Mouse (Mus musculus) embryonic fibroblast, embryonic 13.5 days (primary cell): Measurements from ENCODE around the gene Agrp. TPM values are rescaled to one million over a fixed set of nuclear protein-coding genes. Genes with fewer than 3 reads are reported as not detected.
A peak's percentile ranks its signal among the peaks of the same experiment; 100 is the strongest.

Experiments
- H3K27ac ChIP-seq: 2 replicates; pipeline ENCODE4 v1.5.1; 2012; ENCODE audit warnings: low read length, control low read depth, inconsistent platforms; ENCODE audit not compliant: insufficient read depth
- H3K4me1 ChIP-seq: 2 replicates; pipeline ENCODE4 v1.6.1; 2011; ENCODE audit warnings: low read length; ENCODE audit not compliant: control insufficient read depth, insufficient read depth
- H3K4me3 ChIP-seq: 2 replicates; pipeline ENCODE4 v1.5.1; 2011; ENCODE audit warnings: mild to moderate bottlenecking, control low read depth, low read length; ENCODE audit not compliant: insufficient read depth
- CTCF ChIP-seq: IDR thresholded peaks from 2 replicates; pipeline ENCODE4 v1.5.1; 2011; ENCODE audit warnings: mild to moderate bottlenecking, control low read depth, low read length, moderate library complexity, borderline replicate concordance; ENCODE audit not compliant: insufficient read depth
- POLR2A ChIP-seq: IDR thresholded peaks from 2 replicates; pipeline ENCODE4 v1.6.1; 2011; ENCODE audit warnings: low read depth, mild to moderate bottlenecking, control low read depth, low read length, moderate library complexity
- polyA plus RNA-seq: library from polyadenylated mRNA; stranded (reverse); fragments of >200 nt; gene quantifications from 2 replicates; pipeline ENCODE4 v1.2.4, GENCODE M21; 2011; ENCODE audit warnings: low read depth; ENCODE audit not compliant: missing spikeins, insufficient read length

Agrp gene
- polyA plus RNA-seq, 1 experiment = not detected

- TF ChIP-seq CTCF = no peak
- no peak for TF ChIP-seq POLR2A
- H3K27ac ChIP-seq = peak overlapping the region; percentile 83
- H3K4me1 ChIP-seq = peaks cover 16% of the 10 kb centered on the region
- H3K4me3 ChIP-seq = no peak overlapping the region
These were observed 2.6 kb upstream of the Agrp start for GRCm38 (mm10) chr8:105639835-105640234.

GRCm38 (mm10) chr8:105638510-105638909, 1.3 kb upstream of the Agrp start:
- TF ChIP-seq POLR2A = no peak
- H3K4me3 ChIP-seq = peak overlapping the region; percentile 19; the same call in 1 of the 2 replicates
- H3K27ac ChIP-seq = no peak overlapping the region
- peaks cover 16% of the 10 kb centered on the region for H3K4me1 ChIP-seq

- no peak for TF ChIP-seq CTCF
- TF ChIP-seq POLR2A = peak; percentile 75
- H3K4me3 ChIP-seq = peak overlapping the region; percentile 91
These were observed 428 bp upstream of the Agrp start for GRCm38 (mm10) chr8:105637601-105638041.

GRCm38 (mm10) chr8:105636018-105636962, 903 bp downstream of the Agrp start, which contains the start of gene Ctcf:
Ctcf (plus strand) TSS chr8:105636568.
- TF ChIP-seq POLR2A (peak; percentile 56; the same call in 1 of the 2 replicates), CTCF (no peak)
- Histone ChIP-seq H3K27ac (peak within 1 kb of the TSS; percentile 98), H3K4me1 (peaks cover 16% of the 10 kb centered on the region), H3K4me3 (peak within 1 kb of the TSS; percentile 91)

More at GRCm38 (mm10) chr8:105637601-105638041, 428 bp upstream of the Agrp start:
- H3K4me1 ChIP-seq = peaks cover 16% of the 10 kb centered on the region
- H3K27ac ChIP-seq = peak overlapping the region; percentile 97

- TF ChIP-seq POLR2A (no peak), CTCF (no peak)
- Histone ChIP-seq H3K4me3 (peak overlapping the region; percentile 82), H3K4me1 (peaks cover 16% of the 10 kb centered on the region), H3K27ac (peak overlapping the region; percentile 72)
These were observed 1.7 kb downstream of the Agrp start for GRCm38 (mm10) chr8:105635481-105635880.

- TF ChIP-seq POLR2A (no peak), CTCF (no peak)
- Histone ChIP-seq H3K4me1 (peaks cover 13% of the 10 kb centered on the region), H3K4me3 (peak overlapping the region; percentile 82; the same call in 1 of the 2 replicates), H3K27ac (no peak overlapping the region)
These were observed 2.3 kb downstream of the Agrp start for GRCm38 (mm10) chr8:105634771-105635458.

GRCm38 (mm10) chr8:105629337-105629736, 7.9 kb downstream of the Agrp start:
- Histone ChIP-seq H3K4me1 (peaks cover 2% of the 10 kb centered on the region; the same call in 1 of the 2 replicates), H3K4me3 (no peak overlapping the region), H3K27ac (no peak overlapping the region)
- no peak for TF ChIP-seq POLR2A
- no peak for TF ChIP-seq CTCF

GRCm38 (mm10) chr8:105626086-105626485, 11.1 kb downstream of the Agrp start:
- no peak overlapping the region for H3K27ac ChIP-seq
- TF ChIP-seq POLR2A (no peak), CTCF (no peak)
- no peak overlapping the region for H3K4me3 ChIP-seq
- H3K4me1 ChIP-seq = peaks cover 5% of the 10 kb centered on the region; the same call in 1 of the 2 replicates

GRCm38 (mm10) chr8:105624831-105625230, 12.4 kb downstream of the Agrp start:
- no peak for TF ChIP-seq POLR2A
- TF ChIP-seq CTCF = no peak
- Histone ChIP-seq H3K4me3 (no peak overlapping the region), H3K27ac (no peak overlapping the region), H3K4me1 (peaks cover 5% of the 10 kb centered on the region; the same call in 1 of the 2 replicates)
